Mouse (Mus musculus): ENCODE data around the gene Scube2.

Gene Scube2

GRCm38 (mm10) chr7:109865370-109866229 lies at the start of gene Scube2:
Gene Scube2, minus strand, starts transcription at chr7:109865679.
- no peak for DNase-seq

DNA sequence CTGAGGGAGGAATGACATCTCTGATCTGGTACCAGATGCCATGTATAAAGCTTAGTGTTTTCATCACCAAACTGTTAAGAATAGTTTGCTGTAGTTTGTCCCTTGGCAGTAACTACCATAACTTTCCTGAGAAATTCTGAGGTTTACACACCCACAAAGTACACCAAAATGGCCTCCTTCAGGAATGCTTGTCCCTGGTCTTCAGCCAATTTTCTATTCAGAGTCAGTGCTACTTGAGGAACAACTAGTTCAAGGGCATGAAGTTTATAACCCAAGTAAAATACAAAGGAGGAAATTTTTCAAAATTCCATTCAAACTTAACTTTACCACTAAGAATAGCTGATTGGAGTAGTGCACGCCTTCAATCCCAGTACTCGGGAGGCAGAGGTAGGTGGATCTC lies 40.7 kb upstream of the Scube2 start:
- DNase-seq, result no peak

DNA sequence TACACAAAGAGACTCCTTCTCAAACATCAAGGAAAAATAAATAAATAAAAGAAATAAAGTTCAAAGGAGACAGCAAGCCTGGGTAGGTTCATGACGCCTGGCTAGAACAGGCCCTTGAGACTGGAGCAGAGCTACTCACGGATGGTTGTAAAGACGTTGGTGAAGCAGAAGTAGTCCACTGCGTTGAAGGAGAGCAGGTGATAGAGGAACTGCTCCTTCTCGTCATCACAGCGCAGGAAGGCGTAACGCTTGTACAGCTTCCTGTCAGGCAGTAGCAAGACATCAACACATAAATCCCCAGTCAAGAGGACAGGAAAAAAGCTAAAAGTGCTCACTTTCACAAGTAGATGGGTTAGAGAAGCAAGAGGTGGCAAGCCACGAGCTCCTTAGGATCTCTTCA lies 35.4 kb upstream of the Scube2 start:
- no peak for DNase-seq

GRCm38 (mm10) chr7:109898911-109899310 lies 33.4 kb upstream of the Scube2 start:
- peak; percentile 62 for DNase-seq

- peak; percentile 60 for DNase-seq
Observed at GRCm38 (mm10) chr7:109892530-109892929, 27.1 kb upstream of the Scube2 start.

GRCm38 (mm10) chr7:109891786-109892185 lies 26.3 kb upstream of the Scube2 start:
- DNase-seq, result no peak

- no peak for DNase-seq
Observed at GRCm38 (mm10) chr7:109890256-109890655, 24.8 kb upstream of the Scube2 start.

GRCm38 (mm10) chr7:109889300-109889699 lies 23.8 kb upstream of the Scube2 start:
- DNase-seq, result peak; percentile 17

DNA sequence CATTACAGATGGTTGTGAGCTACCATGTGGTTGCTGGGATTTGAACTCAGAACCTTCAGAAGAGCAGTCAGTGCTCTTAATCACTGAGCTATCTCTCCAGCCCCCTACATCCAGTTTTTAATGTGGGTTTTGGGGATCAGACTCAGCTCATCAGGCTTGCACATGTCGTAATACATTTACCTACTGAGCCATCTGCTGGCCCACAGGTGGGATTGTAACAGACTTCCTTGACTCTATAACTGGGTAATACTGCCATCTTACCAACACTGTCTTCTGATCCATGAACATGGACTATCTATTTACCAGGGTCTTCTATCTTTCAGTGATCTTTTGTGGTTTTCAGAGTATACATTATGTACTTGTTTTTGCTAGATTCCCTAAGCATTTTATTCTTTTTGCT lies 20.8 kb upstream of the Scube2 start:
- no peak for DNase-seq

GRCm38 (mm10) chr7:109882574-109882973 lies 17.1 kb upstream of the Scube2 start:
- DNase-seq, result no peak

GRCm38 (mm10) chr7:109881561-109882099 lies 16.2 kb upstream of the Scube2 start:
- DNase-seq, result no peak

GRCm38 (mm10) chr7:109879158-109879557 lies 13.7 kb upstream of the Scube2 start:
- DNase-seq, result no peak

DNA sequence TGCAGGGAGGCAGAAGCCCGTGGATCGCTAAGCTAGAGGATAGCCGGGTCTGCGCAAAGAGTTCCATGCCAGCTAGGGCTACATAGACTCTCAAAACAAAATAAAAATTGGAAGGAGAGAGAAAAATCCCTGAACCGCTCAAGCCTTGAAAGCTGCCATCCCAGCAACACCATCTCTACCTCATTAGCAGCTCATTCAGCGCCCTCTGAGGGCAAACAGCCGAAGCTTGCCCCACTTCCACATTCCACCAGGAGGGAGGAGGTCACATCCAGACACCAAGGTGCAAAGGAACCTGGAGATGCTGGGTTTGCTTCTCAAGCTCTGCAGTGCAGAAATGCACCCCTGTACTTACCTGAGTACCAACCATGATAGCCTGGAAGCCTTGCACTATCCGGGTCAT lies 10.6 kb upstream of the Scube2 start:
- DNase-seq, result no peak

GRCm38 (mm10) chr7:109875598-109875997 lies 10.1 kb upstream of the Scube2 start:
- DNase-seq, result no peak

DNA sequence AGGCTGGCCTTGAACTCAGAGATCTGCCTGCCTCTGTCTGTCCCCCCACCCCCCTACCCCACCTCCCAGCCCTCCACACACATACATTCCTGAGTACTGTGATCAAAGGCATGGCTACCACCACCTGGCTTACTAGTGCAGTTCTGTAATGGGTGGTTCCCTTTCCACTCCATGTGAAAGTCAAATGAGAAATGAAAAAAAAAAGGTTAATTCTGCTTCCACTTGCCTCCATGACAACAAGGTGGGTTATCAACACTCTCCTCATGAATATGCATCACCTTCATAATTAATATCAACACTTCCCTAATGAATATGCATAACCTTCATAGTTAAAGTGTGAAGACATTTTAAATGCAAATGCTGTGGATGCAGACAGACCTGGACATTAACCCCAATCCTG lies 9.6 kb upstream of the Scube2 start:
- no peak for DNase-seq

DNA sequence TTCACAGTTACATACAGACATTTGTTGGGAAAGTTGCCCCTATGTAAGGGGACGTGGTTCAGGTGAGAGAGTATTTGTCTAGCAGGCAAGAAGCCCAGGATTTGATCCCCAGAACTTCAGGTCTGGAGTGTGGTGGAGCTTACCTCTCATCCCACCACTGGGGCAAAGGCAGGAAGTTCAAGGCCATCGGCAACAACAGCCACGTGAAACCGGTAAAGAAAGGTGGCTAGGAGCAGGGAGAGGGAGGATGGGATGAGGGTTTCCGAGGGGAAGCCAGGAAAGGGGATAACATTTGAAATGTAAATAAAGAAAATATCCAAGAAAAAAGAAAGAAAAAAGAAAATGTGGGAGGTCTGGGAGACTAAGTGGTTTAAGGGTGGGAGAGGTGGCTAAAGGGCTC lies 7.7 kb upstream of the Scube2 start:
- no peak for DNase-seq

DNA sequence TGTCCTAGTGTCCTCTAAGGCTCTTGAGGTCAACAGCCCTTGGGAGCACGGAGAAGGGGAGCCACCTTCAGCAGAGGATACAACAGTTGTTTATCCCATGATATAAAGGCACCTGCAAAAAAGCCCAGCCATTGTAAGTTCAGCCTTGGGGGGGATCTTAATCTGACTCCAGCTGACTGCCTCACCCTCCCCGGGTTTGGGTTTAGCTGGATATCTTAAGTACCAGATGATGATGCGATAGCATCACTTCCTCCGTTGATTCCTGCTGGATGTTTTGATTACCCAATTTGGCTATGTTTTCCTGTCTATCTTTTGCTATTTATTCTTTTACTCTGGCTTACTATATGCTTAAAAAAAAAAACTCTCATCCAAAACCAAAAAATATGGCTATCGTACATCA lies 5.8 kb upstream of the Scube2 start:
- DNase-seq, result no peak

DNA sequence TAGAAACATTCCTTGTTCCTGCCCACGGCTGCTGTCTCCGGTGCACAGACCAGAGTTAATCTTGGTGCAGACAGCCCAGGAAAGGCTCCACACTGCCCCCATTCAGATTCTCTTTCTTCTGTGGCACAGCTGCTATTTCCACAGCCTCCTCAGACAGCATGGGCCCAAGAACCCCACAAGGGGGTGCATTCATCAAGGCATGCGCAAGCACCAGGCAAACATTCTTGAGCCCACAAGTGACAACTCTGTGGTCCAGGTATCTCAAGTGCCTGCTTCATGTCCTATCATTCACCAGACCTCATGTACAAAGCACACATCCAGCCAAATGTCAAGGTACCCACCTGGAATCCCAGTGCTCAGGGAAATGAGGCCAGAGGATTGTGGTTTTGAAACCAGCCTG lies 3.0 kb upstream of the Scube2 start:
- DNase-seq, result no peak

DNA sequence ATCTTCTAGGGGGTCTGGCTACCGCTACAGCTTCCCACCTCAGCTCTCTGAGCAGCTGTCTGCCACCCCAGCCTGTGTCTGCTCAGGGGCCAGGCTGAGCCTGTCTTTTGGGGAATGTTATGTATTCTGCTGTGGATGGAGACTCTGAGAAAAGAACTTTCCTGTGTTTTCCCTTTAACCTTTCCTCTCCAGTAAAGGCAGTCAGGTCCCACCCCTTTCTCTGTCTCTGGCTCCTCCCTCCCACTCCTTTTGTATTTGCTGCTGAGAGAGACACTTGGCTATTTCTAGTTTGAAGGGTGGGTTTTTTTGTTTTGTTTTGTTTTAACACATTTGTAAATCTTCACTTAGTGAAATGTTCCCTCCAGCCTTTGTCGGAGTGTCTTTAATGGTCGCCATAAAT lies 1.2 kb upstream of the Scube2 start:
- no peak for DNase-seq

GRCm38 (mm10) chr7:109863561-109863960 lies 1.9 kb downstream of the Scube2 start:
- no peak for DNase-seq

DNA sequence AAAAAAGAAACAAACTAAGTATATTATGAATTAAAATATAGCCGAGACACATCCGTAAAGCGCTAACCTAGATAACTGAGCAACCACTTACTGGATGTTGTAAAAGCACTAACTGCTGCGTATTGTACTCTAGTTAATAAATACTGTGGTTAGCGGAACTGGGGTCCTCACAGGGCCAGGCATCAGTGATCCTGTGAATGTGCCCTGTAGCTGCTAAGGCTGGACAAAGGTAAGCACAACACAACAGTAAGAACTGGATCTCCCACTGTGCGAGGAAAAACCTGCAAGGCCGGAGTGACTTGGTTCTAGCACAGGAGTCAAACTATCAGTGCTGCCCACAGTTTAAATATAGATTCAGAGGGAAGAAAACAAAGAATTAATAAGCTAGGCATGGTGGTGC lies 5.3 kb downstream of the Scube2 start:
- no peak for DNase-seq

- no peak for DNase-seq
Observed at GRCm38 (mm10) chr7:109859354-109859753, 6.1 kb downstream of the Scube2 start.

GRCm38 (mm10) chr7:109852752-109853212 lies 12.7 kb downstream of the Scube2 start:
- DNase-seq, result no peak

DNA sequence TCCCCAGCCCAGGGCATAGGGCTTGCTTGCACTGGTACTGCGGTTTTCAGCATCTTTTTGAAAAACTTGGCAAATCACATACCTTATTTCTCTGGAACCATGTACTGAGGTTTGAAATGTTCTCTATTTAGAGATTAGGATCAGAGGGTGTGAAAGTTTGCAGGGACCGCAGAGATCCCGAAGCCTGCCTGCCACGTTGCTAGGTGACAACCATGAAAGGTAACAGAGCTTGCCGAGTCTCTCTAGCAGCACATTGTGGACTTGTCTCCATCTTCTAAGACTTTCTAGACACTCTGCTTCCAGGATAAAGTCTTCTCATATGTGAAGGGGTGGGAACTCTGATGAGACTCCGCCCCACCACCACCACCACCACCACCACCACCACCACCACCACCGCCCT lies 13.5 kb downstream of the Scube2 start:
- no peak for DNase-seq

GRCm38 (mm10) chr7:109850531-109850930 lies 14.9 kb downstream of the Scube2 start:
- no peak for DNase-seq
